Mouse (Mus musculus) liver, embryonic 14.5 days (tissue): ENCODE results near the gene Eml1.

Experiments
- CTCF ChIP-seq: IDR thresholded peaks from 2 replicates; pipeline ENCODE4 v1.5.1; 2016; ENCODE audit warnings: antibody characterized with exemption, low read depth, control low read depth
- EP300 ChIP-seq: IDR thresholded peaks from 2 replicates; pipeline ENCODE4 v1.6.1; 2016; ENCODE audit warnings: antibody characterized with exemption, low read depth

GRCm38 (mm10) chr12:108365340-108365739, 5.4 kb upstream of the Eml1 start:
- TF ChIP-seq CTCF (no peak), EP300 (no peak)
